Mouse (Mus musculus) cerebellum, adult 8-10 months (tissue): ENCODE measurements around the gene Abcc9.
A peak's percentile ranks its signal among the peaks of the same experiment; 100 is the strongest.

Experiments used
- DNase-seq: peaks from one replicate; pipeline ENCODE4 v3.0.0; 2022

Gene Abcc9

DNA sequence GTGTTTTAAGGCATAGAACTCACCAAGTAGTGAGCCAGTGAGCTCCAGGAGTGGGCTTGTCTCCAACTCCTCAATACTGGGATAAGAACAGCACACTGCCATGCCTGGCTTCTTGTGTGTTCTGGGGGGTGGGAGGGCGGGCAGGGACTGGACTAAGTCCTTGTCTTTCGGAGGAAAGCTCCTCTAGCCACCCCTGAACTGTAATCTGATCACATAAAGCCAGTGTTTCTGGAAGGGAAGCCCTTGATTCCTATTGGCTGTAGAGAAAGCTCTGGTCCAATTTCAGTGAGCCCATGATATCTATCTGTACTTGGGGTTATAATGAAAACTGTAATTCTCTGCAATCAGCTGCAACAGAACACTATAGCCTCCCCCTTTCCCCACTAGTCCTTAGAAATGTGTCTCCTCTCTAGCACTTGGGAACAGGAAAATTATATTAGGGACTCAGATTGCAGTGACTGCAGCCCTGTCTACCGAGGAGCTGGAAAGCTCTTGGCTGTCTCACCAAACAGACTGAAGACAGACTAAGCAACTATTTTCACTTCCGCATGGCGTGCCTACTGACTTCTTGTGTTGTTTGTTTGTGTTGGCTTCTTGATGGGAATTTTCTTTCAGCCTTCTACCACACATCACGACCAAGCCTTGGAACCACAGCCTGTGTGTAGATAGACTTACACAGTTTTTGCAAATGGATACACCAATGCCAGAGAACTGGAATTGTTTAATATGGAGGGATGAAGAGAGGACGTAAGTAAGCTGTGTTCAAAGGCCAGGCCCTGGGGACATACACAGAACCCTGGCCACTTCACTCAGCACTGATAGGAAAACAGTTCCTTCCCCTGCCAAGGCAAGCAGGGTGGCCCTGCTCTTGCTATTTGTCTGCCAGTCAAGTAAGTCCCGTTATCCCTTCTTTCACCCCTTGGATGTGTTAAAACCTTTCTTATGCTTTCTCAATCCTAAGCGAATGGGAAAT is 92.4 kb downstream of the Abcc9 start:
- DNase-seq, result no peak

GRCm38 (mm10) chr6:142607080-142607479 is 95.0 kb downstream of the Abcc9 start:
- no peak for DNase-seq

DNA sequence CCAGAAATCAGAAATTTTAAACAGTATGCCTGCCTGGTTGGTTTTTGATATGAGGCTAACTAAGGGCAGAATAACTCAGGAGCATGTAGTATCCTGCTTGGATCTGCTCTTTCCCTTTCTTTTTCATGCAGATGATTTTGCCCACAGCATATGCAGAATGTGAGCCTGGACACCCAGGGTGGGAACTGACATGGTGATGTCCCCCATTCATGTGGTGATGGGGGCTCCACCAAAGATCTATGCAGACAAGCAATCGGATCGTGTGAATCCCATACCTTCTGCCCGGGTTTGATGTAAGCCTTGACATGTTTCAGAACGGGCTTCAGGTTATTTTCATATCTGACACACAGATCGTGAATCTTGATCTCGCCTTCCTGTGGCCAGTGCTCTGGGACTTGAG is 99.3 kb downstream of the Abcc9 start:
- DNase-seq, result no peak

- DNase-seq, result no peak
Measured at GRCm38 (mm10) chr6:142578831-142579230, 123.3 kb downstream of the Abcc9 start.

GRCm38 (mm10) chr6:142577801-142578200 is 124.3 kb downstream of the Abcc9 start:
- no peak for DNase-seq

- DNase-seq, result no peak
Measured at GRCm38 (mm10) chr6:142572876-142573275, 129.2 kb downstream of the Abcc9 start.

- DNase-seq, result no peak
Measured at GRCm38 (mm10) chr6:142571629-142572360, 130.3 kb downstream of the Abcc9 start.

GRCm38 (mm10) chr6:142571055-142571618 is 131.0 kb downstream of the Abcc9 start, which contains the start of gene Kcnj8:
TSS of gene Kcnj8 (minus strand) at chr6:142571614.
- DNase-seq, result peak; percentile 7

GRCm38 (mm10) chr6:142570046-142570770 is 131.9 kb downstream of the Abcc9 start:
- DNase-seq, result no peak

DNA sequence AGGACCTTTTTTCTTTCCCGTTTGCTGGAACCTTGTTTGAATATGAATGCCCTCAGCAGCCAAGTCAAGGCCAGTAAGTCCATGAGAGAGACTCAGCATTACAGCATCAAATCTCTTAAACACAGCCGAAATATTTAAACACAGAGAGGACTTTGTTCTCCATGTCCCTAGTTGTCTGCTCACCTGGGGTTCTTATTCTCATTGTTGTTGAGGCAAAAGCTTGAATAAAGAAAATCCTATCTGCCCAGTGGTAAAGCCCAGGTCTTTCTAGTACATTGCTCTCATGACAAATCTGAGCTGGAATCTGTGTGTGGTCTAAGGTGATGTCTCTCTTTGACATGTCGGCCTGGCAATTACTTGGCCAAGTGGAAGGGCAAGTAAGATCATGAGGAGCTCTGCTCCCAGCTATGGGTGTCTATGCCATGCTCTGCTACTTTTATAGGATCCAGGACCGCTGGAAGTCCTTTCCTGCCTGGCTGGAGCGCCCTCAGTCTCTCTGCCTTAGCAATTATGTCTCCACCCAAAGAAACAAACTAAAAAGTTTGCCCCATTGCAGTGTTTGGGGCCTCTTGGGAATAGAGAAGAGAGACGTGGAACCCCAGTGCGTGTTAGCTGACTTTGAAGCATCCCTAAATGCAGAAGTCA is 133.3 kb downstream of the Abcc9 start:
- no peak for DNase-seq

DNA sequence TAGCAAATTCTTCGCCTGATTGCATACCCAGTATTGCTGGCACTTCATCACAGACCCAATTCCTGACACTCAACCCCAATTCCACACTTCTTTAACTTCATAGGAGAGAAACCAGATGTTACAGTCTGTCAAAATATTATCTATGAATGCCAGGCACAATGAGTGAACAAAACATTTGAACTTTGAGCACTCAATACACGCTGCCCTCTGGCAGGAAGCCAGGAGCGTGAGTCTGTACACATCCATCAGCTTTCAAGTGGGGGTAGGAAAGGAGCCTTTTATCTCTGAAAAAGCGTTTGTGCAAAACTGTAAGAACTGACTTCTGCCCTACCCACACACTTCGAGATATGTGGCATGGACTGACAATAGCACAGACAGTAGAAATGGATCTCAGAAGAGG is 134.7 kb downstream of the Abcc9 start:
- DNase-seq, result no peak

GRCm38 (mm10) chr6:142564746-142565145 is 137.4 kb downstream of the Abcc9 start:
- no peak for DNase-seq

DNA sequence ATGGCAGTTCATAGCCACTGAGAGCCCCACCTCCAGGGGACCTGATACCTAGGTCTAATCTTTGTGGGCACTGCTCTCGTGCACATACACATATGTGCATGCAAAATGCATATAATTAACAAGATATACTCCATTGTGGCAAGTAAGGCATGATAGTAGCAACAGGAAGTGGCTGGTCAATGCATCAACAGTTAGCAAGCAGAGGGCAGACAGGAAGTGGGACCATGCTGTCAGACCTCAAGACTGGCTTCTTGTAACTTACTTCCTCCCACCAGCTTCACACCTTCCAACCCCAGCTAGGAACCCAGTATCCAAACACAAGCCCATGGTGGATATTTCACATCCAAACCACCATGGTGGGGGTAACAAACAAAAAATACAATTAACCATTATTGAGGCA is 141.0 kb downstream of the Abcc9 start:
- no peak for DNase-seq

DNA sequence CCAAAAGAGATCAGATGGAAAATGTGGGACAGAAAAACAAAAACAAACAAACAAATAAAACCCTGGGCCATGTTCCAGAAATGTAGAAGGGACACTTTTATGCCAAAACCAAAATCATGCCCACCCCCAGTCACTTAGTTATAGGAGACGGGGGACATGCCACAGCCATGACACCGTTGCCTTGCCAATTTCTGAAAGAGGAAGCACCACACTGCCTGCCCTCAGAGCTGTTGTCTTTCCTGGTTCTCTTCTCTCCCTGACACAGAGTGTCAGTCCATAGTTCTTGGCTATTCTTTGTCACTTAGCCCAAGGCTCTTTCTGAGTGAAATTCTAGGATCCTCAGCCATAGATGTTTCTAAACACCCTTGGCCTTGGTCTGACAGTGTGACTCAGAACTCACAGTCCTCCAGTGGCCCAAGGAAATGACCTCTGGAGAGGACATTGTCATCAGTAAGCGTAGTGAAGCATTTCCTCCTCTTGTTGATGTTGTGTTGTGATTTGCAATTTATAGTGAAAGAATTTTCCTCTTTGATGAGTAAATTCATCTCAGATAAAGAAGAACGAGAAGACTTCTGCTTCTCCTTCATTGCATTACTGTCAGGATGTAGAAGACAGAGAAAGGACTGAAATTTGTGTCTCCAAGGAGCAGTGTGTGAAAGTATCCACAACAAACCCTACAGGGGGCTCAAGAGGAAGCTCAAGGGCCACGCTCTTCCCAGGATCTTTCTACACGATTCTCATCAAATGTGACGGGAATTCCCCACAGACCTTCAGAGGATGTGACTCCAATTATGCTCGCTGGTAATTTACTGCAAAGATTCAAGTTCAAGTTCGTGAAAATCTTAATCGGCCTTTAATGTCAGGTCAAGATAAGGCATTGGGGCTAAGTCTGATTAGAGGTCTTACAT is 143.1 kb downstream of the Abcc9 start:
- no peak for DNase-seq

DNA sequence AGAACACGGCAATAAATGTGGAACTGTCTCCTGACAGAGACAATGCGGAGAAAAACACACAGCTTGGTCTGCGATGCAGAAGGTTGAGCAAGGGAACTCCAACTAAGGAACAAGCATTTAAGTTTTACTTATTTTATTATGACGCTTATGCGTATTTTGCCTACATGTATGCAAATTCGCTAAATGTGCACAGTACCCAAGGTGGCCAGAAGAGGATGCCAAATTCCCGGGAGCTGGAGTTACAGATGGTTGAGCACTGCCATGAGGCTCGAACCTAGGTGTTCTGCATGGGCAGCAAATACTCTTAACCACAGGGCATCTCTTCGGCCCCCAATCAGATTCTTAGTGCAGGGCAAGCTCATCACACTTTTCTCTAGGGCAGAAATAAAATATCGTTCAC is 144.0 kb downstream of the Abcc9 start:
- no peak for DNase-seq

GRCm38 (mm10) chr6:142555988-142556387 is 146.1 kb downstream of the Abcc9 start:
- no peak for DNase-seq

GRCm38 (mm10) chr6:142551482-142551881 is 150.6 kb downstream of the Abcc9 start:
- no peak for DNase-seq

GRCm38 (mm10) chr6:142550871-142551270 is 151.2 kb downstream of the Abcc9 start:
- DNase-seq, result no peak

GRCm38 (mm10) chr6:142548377-142548776 is 153.7 kb downstream of the Abcc9 start:
- no peak for DNase-seq

DNA sequence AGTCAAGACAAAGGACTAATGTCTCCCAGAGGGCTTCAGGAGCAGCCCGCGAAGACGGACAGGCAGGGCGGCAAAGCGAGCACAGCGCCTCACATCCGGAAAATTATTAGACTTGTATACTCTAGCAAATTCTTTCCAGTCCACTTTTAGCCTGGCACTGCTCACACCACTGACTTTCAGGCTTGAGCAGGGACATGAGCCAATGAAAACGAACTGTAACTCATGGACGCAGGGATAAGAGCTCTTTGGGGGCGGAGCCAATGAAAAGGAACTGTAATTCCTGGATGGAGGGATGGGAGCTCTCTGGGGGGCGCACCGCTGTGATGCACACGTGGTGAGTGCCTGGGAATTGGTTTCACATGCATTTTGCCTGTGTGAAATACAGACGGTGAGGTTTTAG is 157.0 kb downstream of the Abcc9 start:
- no peak for DNase-seq

- no peak for DNase-seq
Measured at GRCm38 (mm10) chr6:142543648-142544047, 158.5 kb downstream of the Abcc9 start.
